Mouse (Mus musculus) embryonic fibroblast, embryonic 13.5 days (primary cell): Measurements from ENCODE around the gene Sos2. TPM values are rescaled to one million over a fixed set of nuclear protein-coding genes. Genes with fewer than 3 reads are reported as not detected.

Experiments
- H3K27ac ChIP-seq: 2 replicates; pipeline ENCODE4 v1.5.1; 2012; ENCODE audit warnings: low read length, control low read depth, inconsistent platforms; ENCODE audit not compliant: insufficient read depth
- H3K4me1 ChIP-seq: 2 replicates; pipeline ENCODE4 v1.6.1; 2011; ENCODE audit warnings: low read length; ENCODE audit not compliant: control insufficient read depth, insufficient read depth
- H3K4me3 ChIP-seq: 2 replicates; pipeline ENCODE4 v1.5.1; 2011; ENCODE audit warnings: mild to moderate bottlenecking, control low read depth, low read length; ENCODE audit not compliant: insufficient read depth
- CTCF ChIP-seq: IDR thresholded peaks from 2 replicates; pipeline ENCODE4 v1.5.1; 2011; ENCODE audit warnings: mild to moderate bottlenecking, control low read depth, low read length, moderate library complexity, borderline replicate concordance; ENCODE audit not compliant: insufficient read depth
- POLR2A ChIP-seq: IDR thresholded peaks from 2 replicates; pipeline ENCODE4 v1.6.1; 2011; ENCODE audit warnings: low read depth, mild to moderate bottlenecking, control low read depth, low read length, moderate library complexity
- polyA plus RNA-seq: library from polyadenylated mRNA; stranded (reverse); fragments of >200 nt; gene quantifications from 2 replicates; pipeline ENCODE4 v1.2.4, GENCODE M21; 2011; ENCODE audit warnings: low read depth; ENCODE audit not compliant: missing spikeins, insufficient read length

The Sos2 gene
- polyA plus RNA-seq, 1 experiment = 19.4 TPM

DNA sequence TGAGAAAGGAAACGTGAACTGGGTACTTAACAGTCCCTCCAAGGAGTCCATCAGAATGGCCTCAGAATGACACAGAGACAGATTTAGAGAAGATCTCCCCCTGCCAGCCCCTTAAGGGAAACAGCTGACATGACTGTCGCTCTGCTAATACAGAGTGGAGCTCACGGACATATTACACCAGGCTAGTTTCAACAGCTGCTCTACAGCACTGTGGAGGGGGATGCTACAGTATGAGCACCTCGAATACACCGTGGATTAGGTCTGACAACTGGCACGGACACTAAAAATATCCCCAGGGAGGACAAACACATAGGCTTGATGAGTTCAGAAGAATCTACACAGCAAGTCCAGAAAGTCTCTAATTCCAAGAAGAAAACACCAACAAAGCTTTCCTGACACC lies 16.7 kb upstream of the Sos2 start:
- TF ChIP-seq CTCF (no peak), POLR2A (no peak)
- H3K4me1 ChIP-seq = no peaks in the 10 kb centered on the region
- no peak overlapping the region for H3K4me3 ChIP-seq
- no peak overlapping the region for H3K27ac ChIP-seq

DNA sequence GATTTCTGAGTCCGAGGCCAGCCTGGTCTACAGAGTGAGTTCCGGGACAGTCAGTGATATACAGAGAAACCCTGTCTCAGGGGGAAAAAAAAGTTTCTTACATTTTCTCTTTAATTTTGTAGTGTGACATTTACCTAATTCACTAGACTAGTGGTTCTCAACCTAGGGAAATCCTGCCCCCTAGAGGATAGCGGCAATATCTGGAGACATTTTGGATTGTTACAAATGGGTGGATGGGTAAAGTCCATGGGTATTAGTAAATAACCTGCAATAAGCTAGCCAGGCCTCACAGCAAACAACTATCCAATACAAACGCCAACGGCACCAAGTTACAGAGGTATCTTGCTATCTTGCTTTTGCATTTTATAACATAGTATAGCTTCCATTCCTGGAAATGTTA lies 15.1 kb upstream of the Sos2 start:
- Histone ChIP-seq H3K4me3 (no peak overlapping the region), H3K27ac (no peak overlapping the region), H3K4me1 (no peaks in the 10 kb centered on the region)
- TF ChIP-seq POLR2A (no peak), CTCF (no peak)

DNA sequence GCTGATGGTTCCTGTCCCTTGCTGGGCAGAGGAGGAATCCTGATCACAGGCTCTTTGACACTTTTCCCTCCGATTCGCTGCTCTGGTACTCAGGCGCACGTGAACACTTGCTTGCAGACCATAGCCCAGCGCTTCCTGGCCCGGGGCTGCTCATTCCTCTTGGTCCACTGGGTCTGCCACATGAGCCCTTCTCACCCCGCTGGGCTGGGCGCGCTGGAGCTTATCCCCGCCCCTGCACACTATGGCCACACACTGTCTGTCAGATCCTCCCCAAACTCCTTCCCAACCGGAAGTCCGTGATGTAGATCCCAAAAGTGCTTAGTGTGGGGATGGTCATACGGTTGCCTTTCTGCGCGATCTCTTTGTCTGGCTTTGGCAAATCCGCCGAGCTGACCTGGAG lies 11.8 kb upstream of the Sos2 start:
- no peak for TF ChIP-seq POLR2A
- no peak for TF ChIP-seq CTCF
- Histone ChIP-seq H3K27ac (no peak overlapping the region), H3K4me3 (no peak overlapping the region), H3K4me1 (no peaks in the 10 kb centered on the region)

DNA sequence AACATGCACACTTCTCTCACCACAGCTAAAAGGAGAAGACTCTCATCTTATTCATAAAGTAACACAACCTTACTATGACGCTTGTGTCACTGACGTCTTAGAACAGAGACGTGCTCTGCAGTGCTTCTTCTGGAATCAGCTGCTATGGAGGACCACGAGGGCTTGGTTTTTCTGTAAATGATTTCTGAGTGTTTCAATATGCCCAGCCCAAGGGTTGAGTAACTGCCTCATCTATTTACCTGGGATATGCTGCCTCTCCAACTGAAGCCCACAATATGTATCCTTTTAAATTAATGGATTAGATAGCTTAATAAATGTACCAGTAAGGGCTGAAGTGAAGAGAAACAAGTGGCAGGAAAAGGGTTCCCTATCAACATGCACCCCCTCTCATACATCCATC lies 9.1 kb upstream of the Sos2 start:
- no peak overlapping the region for H3K27ac ChIP-seq
- TF ChIP-seq POLR2A (no peak), CTCF (no peak)
- no peak overlapping the region for H3K4me3 ChIP-seq
- no peaks in the 10 kb centered on the region for H3K4me1 ChIP-seq

DNA sequence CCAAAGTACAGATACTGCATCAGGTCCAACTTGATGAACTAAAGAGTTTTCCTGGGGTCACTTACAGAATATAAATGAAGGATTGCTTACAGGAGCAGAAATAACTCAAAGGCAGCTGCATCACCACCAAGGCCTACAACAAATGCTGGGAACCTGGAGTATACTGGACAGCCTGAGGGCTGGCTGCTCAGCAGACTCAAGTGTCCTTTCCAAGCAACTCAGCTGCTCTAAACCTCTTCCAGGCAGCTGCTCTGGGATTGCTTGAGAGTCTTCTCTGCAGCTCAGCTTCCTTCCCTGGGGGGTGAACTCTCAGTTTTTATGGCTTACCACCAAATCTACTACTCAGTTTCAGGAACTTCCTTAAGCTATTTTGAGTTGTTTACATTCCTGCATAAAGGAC lies 7.4 kb upstream of the Sos2 start:
- Histone ChIP-seq H3K27ac (no peak overlapping the region), H3K4me1 (no peaks in the 10 kb centered on the region)
- TF ChIP-seq POLR2A = no peak
- no peak for TF ChIP-seq CTCF

DNA sequence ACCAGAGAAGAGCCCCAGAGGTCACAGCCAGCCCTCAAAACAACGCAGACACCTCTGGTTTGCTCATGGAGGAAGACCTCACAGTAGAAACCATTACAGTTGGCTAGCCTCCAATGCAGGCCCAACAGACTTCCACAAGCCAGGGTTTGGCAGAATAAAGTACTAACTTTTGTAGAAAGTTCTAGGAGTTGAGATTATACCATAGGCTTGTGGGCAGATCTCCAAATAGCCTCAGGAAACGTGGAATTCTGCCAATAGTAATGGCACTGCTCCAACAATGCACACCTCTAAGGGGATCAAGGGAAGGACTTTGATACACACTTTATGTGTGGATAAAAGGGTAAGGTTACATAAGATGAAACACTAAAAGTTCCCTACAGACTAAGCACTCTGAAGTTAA lies 6.7 kb upstream of the Sos2 start:
- Histone ChIP-seq H3K27ac (no peak overlapping the region), H3K4me1 (no peaks in the 10 kb centered on the region; the same call in 1 of the 2 replicates), H3K4me3 (no peak overlapping the region)
- TF ChIP-seq POLR2A (no peak), CTCF (no peak)

More for the DNA sequence above, 7.4 kb upstream of the Sos2 start:
- no peak overlapping the region for H3K4me3 ChIP-seq

DNA sequence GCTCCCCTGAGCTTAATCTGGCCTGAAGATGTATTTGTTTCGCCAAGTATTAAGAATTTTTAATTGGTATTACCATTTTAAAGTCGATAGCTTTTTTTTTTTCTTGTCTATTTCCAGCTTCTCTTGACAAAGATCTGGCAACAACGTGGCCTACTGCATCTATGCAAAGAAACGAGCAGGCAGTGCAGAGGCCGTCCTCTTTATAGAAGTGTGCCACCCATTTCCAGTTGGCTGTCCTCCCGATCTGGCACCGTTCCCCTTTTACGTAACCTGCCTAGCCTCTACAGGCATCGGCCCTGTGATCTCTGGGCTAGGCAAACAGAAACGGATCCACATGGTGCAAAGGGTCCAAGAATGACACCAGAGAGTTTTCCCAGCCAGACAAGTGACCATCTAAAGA lies 1.9 kb upstream of the Sos2 start:
- Histone ChIP-seq H3K4me1 (peaks cover 4% of the 10 kb centered on the region; the same call in 1 of the 2 replicates), H3K27ac (no peak overlapping the region), H3K4me3 (no peak overlapping the region)
- TF ChIP-seq POLR2A = no peak
- no peak for TF ChIP-seq CTCF

DNA sequence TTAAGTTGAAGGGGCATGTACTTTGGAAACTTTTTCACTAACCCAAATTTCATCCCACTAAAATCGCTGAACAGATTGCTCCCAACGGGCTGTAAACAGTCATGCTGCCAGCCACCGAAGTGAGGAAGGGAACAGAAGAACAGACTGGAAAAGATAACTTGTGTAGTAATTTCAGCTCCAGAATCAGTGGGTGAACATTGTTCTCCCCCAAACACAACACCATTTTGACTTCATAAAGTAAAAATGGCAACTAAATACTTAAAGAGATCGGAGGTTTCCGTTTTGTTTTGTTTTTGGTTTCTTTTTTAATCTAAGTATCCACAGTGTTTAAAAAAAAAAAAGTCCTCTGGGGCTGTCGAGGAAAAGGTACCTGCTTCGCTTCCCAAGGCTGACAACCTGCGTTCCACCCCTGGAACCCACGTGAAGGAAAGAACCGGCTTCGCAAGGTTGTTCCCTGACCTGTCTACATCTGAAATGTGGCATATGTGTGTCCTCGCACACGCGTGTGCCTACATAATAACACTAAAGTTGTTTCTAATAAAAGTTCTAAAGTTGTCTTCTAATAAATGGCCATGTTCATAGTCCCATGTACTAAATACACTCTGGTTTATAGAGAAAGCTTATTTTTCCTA lies 1.3 kb upstream of the Sos2 start:
- Histone ChIP-seq H3K4me1 (peaks cover 4% of the 10 kb centered on the region; the same call in 1 of the 2 replicates), H3K27ac (peak overlapping the region; percentile 31; the same call in 1 of the 2 replicates), H3K4me3 (peak overlapping the region; percentile 22)
- TF ChIP-seq POLR2A (no peak), CTCF (no peak)

DNA sequence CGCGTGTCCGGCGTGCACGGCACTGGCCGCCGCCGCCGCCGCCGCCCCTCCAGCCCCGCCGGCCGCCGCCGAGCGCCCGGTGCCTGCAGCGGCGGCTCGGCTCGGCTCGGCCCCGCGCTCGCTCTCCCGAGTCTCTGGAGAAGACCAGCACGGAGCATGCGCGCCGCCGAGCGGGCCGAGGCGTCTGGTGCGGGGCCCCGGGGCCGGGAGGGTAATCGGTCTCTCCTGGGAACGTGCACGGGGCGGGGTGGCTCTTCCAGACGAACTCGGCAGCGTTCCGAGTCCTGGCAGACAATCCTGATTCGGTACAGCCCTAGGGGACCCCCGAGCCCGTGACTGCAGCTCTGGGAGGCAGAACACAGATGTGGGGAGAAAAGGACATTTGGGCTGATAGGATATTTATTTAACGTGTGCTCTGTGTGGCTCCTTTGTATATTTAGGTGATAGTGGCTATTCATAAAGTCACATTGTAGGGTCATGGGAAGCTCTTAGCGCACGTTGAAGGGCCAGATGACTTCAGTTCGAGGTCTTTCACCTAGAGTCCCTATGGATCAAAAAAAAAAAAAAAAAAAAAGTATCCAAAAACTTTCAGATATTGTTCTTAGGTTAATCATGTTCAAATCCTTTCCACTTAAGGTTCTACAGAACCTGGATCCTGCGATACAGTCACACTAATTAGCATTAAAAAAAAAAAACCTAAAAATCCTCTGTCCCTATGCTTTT lies 574 bp upstream of the Sos2 start:
- TF ChIP-seq POLR2A (peak; percentile 38; the same call in 1 of the 2 replicates), CTCF (no peak)
- Histone ChIP-seq H3K4me1 (peaks cover 4% of the 10 kb centered on the region; the same call in 1 of the 2 replicates), H3K4me3 (peak overlapping the region; percentile 63), H3K27ac (peak overlapping the region; percentile 95)
